Mouse (Mus musculus) CD8-positive naive resting alpha-beta T cell, adult 2 months (primary cell): ENCODE results near the gene Slc16a13.
"Not testable (repeated sequence)": the region's sequence is repeated elsewhere in the genome, so short reads cannot be mapped to it uniquely, and the experiment has no call there.

ENCODE experiments used
- DNase-seq, 2 experiments: peaks; one replicate each; pipeline ENCODE4 v3.0.0; 2022; ENCODE audit warnings: low read depth in 2 of 2, low spot score in 2 of 2

The Slc16a13 gene

GRCm38 (mm10) chr11:70172298-70172697, 48.6 kb downstream of the Slc16a13 start:
- DNase-seq, result no peak

- peak; percentile 13 to 39 for DNase-seq
Measured at GRCm38 (mm10) chr11:70171847-70172246, 49.0 kb downstream of the Slc16a13 start.

- no peak for DNase-seq
Measured at GRCm38 (mm10) chr11:70171181-70171580, 49.7 kb downstream of the Slc16a13 start.

- DNase-seq, result no peak
Measured at GRCm38 (mm10) chr11:70170291-70170690, 50.6 kb downstream of the Slc16a13 start.

GRCm38 (mm10) chr11:70169471-70169870, 51.4 kb downstream of the Slc16a13 start:
- DNase-seq, result not testable (repeated sequence)

- no peak for DNase-seq
Measured at GRCm38 (mm10) chr11:70168136-70168535, 52.7 kb downstream of the Slc16a13 start.
